Mouse (Mus musculus) ovary, adult 18-20 months (tissue): ENCODE measurements at regions not wholly inside any gene's neighbourhood (a gene's known extent, or its start where the extent isn't known, plus 50 kb on each side); places are given as distances from the start of the nearest gene placed in this dataset.
"Not testable (repeated sequence)": the region's sequence is repeated elsewhere in the genome, so short reads cannot be mapped to it uniquely, and the experiment has no call there.

Experiments used
- DNase-seq: peaks from one replicate; pipeline ENCODE4 v3.0.0; 2022; ENCODE audit warnings: low spot score, mixed read lengths

GRCm38 (mm10) chr15:3171774-3172173 lies 96.6 kb upstream of the Selenop start:
- no peak for DNase-seq

- no peak for DNase-seq
Observed at GRCm38 (mm10) chr15:3174072-3174471, 94.3 kb upstream of the Selenop start.

GRCm38 (mm10) chr15:3174848-3175247 lies 93.5 kb upstream of the Selenop start:
- DNase-seq = no peak

GRCm38 (mm10) chr15:3201912-3202653 lies 66.3 kb upstream of the Selenop start:
- DNase-seq = peak; percentile 11

GRCm38 (mm10) chr15:3205522-3205921 lies 62.8 kb upstream of the Selenop start:
- DNase-seq = no peak

GRCm38 (mm10) chr15:3206076-3206475 lies 62.3 kb upstream of the Selenop start:
- not testable (repeated sequence) for DNase-seq

- no peak for DNase-seq
Observed at GRCm38 (mm10) chr15:3213721-3214120, 54.6 kb upstream of the Selenop start.

- no peak for DNase-seq
Observed at GRCm38 (mm10) chr15:3215201-3215600, 53.1 kb upstream of the Selenop start.
